Mouse (Mus musculus) left cerebral cortex, adult 2 months (tissue): Measurements from ENCODE around the gene Cep112. TPM values are rescaled to one million over a fixed set of nuclear protein-coding genes. Genes with fewer than 3 reads are reported as not detected.

Source experiments
- DNase-seq, 2 experiments: peaks; one replicate each; pipeline ENCODE4 v3.0.0; 2021 to 2022; ENCODE audit warnings: low spot score in 2 of 2, mixed read lengths in 1 of 2; ENCODE audit errors: extremely low spot score in 1 of 2
- H3K27ac ChIP-seq: fragments of 200-600 bp; 2 replicates; pipeline ENCODE4 v1.8.1; 2022
- H3K4me3 ChIP-seq: fragments of 200-600 bp; 2 replicates; pipeline ENCODE4 v1.8.1; 2022
- CTCF ChIP-seq: fragments of 200-600 bp; IDR thresholded peaks from 2 replicates; pipeline ENCODE4 v1.8.1; 2022; ENCODE audit warnings: antibody characterized with exemption, mild to moderate bottlenecking, moderate library complexity
- intact Hi-C: fragments of 180-260 bp; cut with DNase I; formaldehyde crosslinking; loops from one replicate; pipeline ENCODE4 v1.15.1; 2025
- total RNA-seq, 2 experiments: library from RNA; stranded (reverse); gene quantifications; 2 replicates each; pipeline ENCODE4 v1.2.3; 2021

The Cep112 gene
- total RNA-seq, 2 experiments from 2014 or later: 8.2 to 11.3 TPM

GRCm38 (mm10) chr11:108757626-108758430 lies 332.8 kb downstream of the Cep112 start:
- DNase-seq: peak; percentile 22 to 24
- intact Hi-C loops: loop anchor here (5.0 kb wide), 3 partner anchors 134 to 291 kb away; partner anchors contain the start of gene Axin2
- no peak overlapping the region for H3K4me3 ChIP-seq
- no peak overlapping the region; the same call in 1 of the 2 replicates for H3K27ac ChIP-seq
- no peak for TF ChIP-seq CTCF

- peak in 1 of 2 experiments; percentile 2 for DNase-seq
- intact Hi-C loops: no loop called here
- TF ChIP-seq CTCF: no peak
Observed at GRCm38 (mm10) chr11:108770064-108770463, 345.1 kb downstream of the Cep112 start.

GRCm38 (mm10) chr11:108774019-108774670 lies 349.2 kb downstream of the Cep112 start:
- TF ChIP-seq CTCF: no peak
- Histone ChIP-seq H3K4me3 (no peak overlapping the region), H3K27ac (no peak overlapping the region)
- DNase-seq: no peak
- intact Hi-C loops: no loop called here

More at GRCm38 (mm10) chr11:108770064-108770463, 345.1 kb downstream of the Cep112 start:
- Histone ChIP-seq H3K27ac (no peak overlapping the region), H3K4me3 (no peak overlapping the region)

GRCm38 (mm10) chr11:108777158-108777557 lies 352.2 kb downstream of the Cep112 start:
- Histone ChIP-seq H3K27ac (no peak overlapping the region), H3K4me3 (no peak overlapping the region)
- DNase-seq: no peak
- no peak for TF ChIP-seq CTCF
- intact Hi-C loops: no loop called here

GRCm38 (mm10) chr11:108780271-108781250 lies 355.6 kb downstream of the Cep112 start:
- Histone ChIP-seq H3K4me3 (no peak overlapping the region; the same call in 1 of the 2 replicates), H3K27ac (no peak overlapping the region)
- DNase-seq: no peak
- TF ChIP-seq CTCF: no peak
- intact Hi-C loops: no loop called here

GRCm38 (mm10) chr11:108798398-108798797 lies 373.4 kb downstream of the Cep112 start:
- no peak for DNase-seq
- Histone ChIP-seq H3K27ac (no peak overlapping the region), H3K4me3 (no peak overlapping the region)
- intact Hi-C loops: no loop called here
- no peak for TF ChIP-seq CTCF

GRCm38 (mm10) chr11:108799695-108800094 lies 374.7 kb downstream of the Cep112 start:
- intact Hi-C loops: no loop called here
- DNase-seq: peak in 1 of 2 experiments; percentile 15
- no peak overlapping the region for H3K4me3 ChIP-seq

GRCm38 (mm10) chr11:108804030-108804429 lies 379.0 kb downstream of the Cep112 start:
- intact Hi-C loops: no loop called here
- no peak for TF ChIP-seq CTCF
- no peak overlapping the region for H3K27ac ChIP-seq

More at GRCm38 (mm10) chr11:108799695-108800094, 374.7 kb downstream of the Cep112 start:
- H3K27ac ChIP-seq: no peak overlapping the region
- no peak for TF ChIP-seq CTCF

GRCm38 (mm10) chr11:108805947-108806346 lies 381.0 kb downstream of the Cep112 start:
- DNase-seq: no peak
- intact Hi-C loops: no loop called here
- Histone ChIP-seq H3K27ac (no peak overlapping the region), H3K4me3 (no peak overlapping the region)
- no peak for TF ChIP-seq CTCF

More at GRCm38 (mm10) chr11:108804030-108804429, 379.0 kb downstream of the Cep112 start:
- no peak for DNase-seq
- no peak overlapping the region for H3K4me3 ChIP-seq

GRCm38 (mm10) chr11:108809626-108810025 lies 384.6 kb downstream of the Cep112 start:
- DNase-seq: no peak
- no peak for TF ChIP-seq CTCF
- intact Hi-C loops: no loop called here
- Histone ChIP-seq H3K4me3 (no peak overlapping the region), H3K27ac (no peak overlapping the region)

- TF ChIP-seq CTCF: no peak
- Histone ChIP-seq H3K27ac (no peak overlapping the region), H3K4me3 (no peak overlapping the region)
- intact Hi-C loops: no loop called here
- DNase-seq: no peak
Observed at GRCm38 (mm10) chr11:108821771-108822170, 396.8 kb downstream of the Cep112 start.
